Mouse (Mus musculus) heart, postnatal 36 days (tissue): ENCODE results near the gene Wdr5. TPM values are rescaled to one million over a fixed set of nuclear protein-coding genes. Genes with fewer than 3 reads are reported as not detected.

Experiments used
- DNase-seq, 2 experiments: peaks; one replicate each; pipeline ENCODE4 v3.0.0; 2021 to 2022
- intact Hi-C: fragments of 180-260 bp; cut with DNase I; formaldehyde crosslinking; loops from one replicate; pipeline ENCODE4 v1.15.1; 2025
- total RNA-seq, 2 experiments: library from RNA; stranded (reverse); gene quantifications; 2 replicates each; pipeline ENCODE4 v1.2.3; 2021

The Wdr5 gene
- 10 to 100 TPM; 24.4 to 25.6 TPM for total RNA-seq

- peak; percentile 99 for DNase-seq
- intact Hi-C loops, result loop anchor here (2.0 kb wide), 3 partner anchors 24 to 72 kb away; partner anchors contain the start of gene Brd3os
Measured at GRCm38 (mm10) chr2:27514639-27515328, at the start of gene Wdr5. TSS of gene Wdr5 (plus strand) at chr2:27515157.

- intact Hi-C loops, result no loop called here
- DNase-seq, result no peak
Measured at GRCm38 (mm10) chr2:27469292-27469990, 45.5 kb upstream of the Wdr5 start.

GRCm38 (mm10) chr2:27469991-27470355 lies 45.0 kb upstream of the Wdr5 start:
- no peak for DNase-seq

GRCm38 (mm10) chr2:27470535-27470934 lies 44.4 kb upstream of the Wdr5 start:
- no peak for DNase-seq
- intact Hi-C loops, result no loop called here

More at GRCm38 (mm10) chr2:27469991-27470355, 45.0 kb upstream of the Wdr5 start:
- intact Hi-C loops, result no loop called here

- no peak for DNase-seq
- intact Hi-C loops, result no loop called here
Measured at GRCm38 (mm10) chr2:27471170-27471584, 43.8 kb upstream of the Wdr5 start.

GRCm38 (mm10) chr2:27473061-27473765 lies 41.7 kb upstream of the Wdr5 start:
- intact Hi-C loops, result no loop called here
- no peak for DNase-seq

- DNase-seq, result no peak
- intact Hi-C loops, result loop anchor here (2.0 kb wide), 1 partner anchor 41 kb away; the partner anchor contains the start of gene Wdr5
Measured at GRCm38 (mm10) chr2:27473911-27474310, 41.0 kb upstream of the Wdr5 start.

GRCm38 (mm10) chr2:27474621-27475484 lies 40.1 kb upstream of the Wdr5 start:
- intact Hi-C loops, result loop anchor here (2.0 kb wide), 1 partner anchor 40 kb away; the partner anchor contains the start of gene Wdr5
- peak in 1 of 2 experiments; percentile 60 for DNase-seq

GRCm38 (mm10) chr2:27475495-27476302 lies 39.3 kb upstream of the Wdr5 start:
- intact Hi-C loops, result loop anchor here (2.0 kb wide), 2 partner anchors 29 to 39 kb away; partner anchors contain the start of gene Wdr5
- DNase-seq, result peak; percentile 89 to 90

- no peak for DNase-seq
- intact Hi-C loops, result loop anchor here (2.0 kb wide), 1 partner anchor 28 kb away; no protein-coding TSS in a partner anchor
Measured at GRCm38 (mm10) chr2:27476303-27477192, 38.4 kb upstream of the Wdr5 start.

- DNase-seq, result no peak
- intact Hi-C loops, result no loop called here
Measured at GRCm38 (mm10) chr2:27479821-27480220, 35.1 kb upstream of the Wdr5 start.

GRCm38 (mm10) chr2:27480367-27480766 lies 34.6 kb upstream of the Wdr5 start:
- no peak for DNase-seq
- intact Hi-C loops, result no loop called here

- intact Hi-C loops, result no loop called here
Measured at GRCm38 (mm10) chr2:27482265-27482861, 32.6 kb upstream of the Wdr5 start.

GRCm38 (mm10) chr2:27486725-27487124 lies 28.2 kb upstream of the Wdr5 start:
- intact Hi-C loops, result no loop called here

More at GRCm38 (mm10) chr2:27482265-27482861, 32.6 kb upstream of the Wdr5 start:
- no peak for DNase-seq

GRCm38 (mm10) chr2:27487336-27488049 lies 27.5 kb upstream of the Wdr5 start:
- no peak for DNase-seq
- intact Hi-C loops, result no loop called here

More at GRCm38 (mm10) chr2:27486725-27487124, 28.2 kb upstream of the Wdr5 start:
- DNase-seq, result no peak

GRCm38 (mm10) chr2:27488362-27488761 lies 26.6 kb upstream of the Wdr5 start:
- DNase-seq, result no peak
- intact Hi-C loops, result no loop called here

- intact Hi-C loops, result no loop called here
- no peak for DNase-seq
Measured at GRCm38 (mm10) chr2:27490939-27491338, 24.0 kb upstream of the Wdr5 start.
